Mouse (Mus musculus): ENCODE measurements at regions not wholly inside any gene's neighbourhood (a gene's known extent, or its start where the extent isn't known, plus 50 kb on each side); places are given as distances from the start of the nearest gene placed in this dataset.

- ATAC-seq (ENCODE audit: extremely low read depth, insufficient number of reproducible peaks, low FRiP score, poor library complexity, severe bottlenecking) = no peak
- no peak overlapping the region for H3K4me3 ChIP-seq (ENCODE audit: low read depth, low read length)
- no peak for TF ChIP-seq POLR2AphosphoS5 (IDR thresholded peaks at IDR 0.05; ENCODE audit: insufficient replicate concordance, low read depth, low read length)
- TF ChIP-seq TAL1 (conservative IDR thresholded peaks at IDR 0.05; ENCODE audit: low read depth, low read length) = no peak
- TF ChIP-seq CTCF (IDR thresholded peaks at IDR 0.05; ENCODE audit: low read depth, low read length) = no peak
- no peak for TF ChIP-seq GATA2 (IDR thresholded peaks at IDR 0.05; ENCODE audit: borderline replicate concordance, low read depth, low read length)
- no peak for TF ChIP-seq GATA1 (IDR thresholded peaks at IDR 0.05; ENCODE audit: borderline replicate concordance, low read length)
Measured at GRCm38 (mm10) chr1:90318502-90318901, 114.7 kb downstream of the Ackr3 start.

GRCm38 (mm10) chr1:90320518-90320917 is 116.7 kb downstream of the Ackr3 start:
- DNase-seq (ENCODE audit: low spot score) = no peak
- no peaks in the 10 kb centered on the region for H3K4me1 ChIP-seq (ENCODE audit: insufficient read depth, low read depth, low read length)
- H3K9me3 ChIP-seq (replicated peaks) = peaks cover 88% of the 10 kb centered on the region
- H3K4me3 ChIP-seq (ENCODE audit: low read depth, low read length) = no peak overlapping the region
- TF ChIP-seq CTCF (IDR thresholded peaks at IDR 0.05; ENCODE audit: low read depth, low read length) (no peak), TAL1 (conservative IDR thresholded peaks at IDR 0.05; ENCODE audit: low read depth, low read length) (no peak), GATA1 (IDR thresholded peaks at IDR 0.05; ENCODE audit: borderline replicate concordance, low read length) (no peak), GATA2 (IDR thresholded peaks at IDR 0.05; ENCODE audit: borderline replicate concordance, low read depth, low read length) (no peak), POLR2AphosphoS5 (IDR thresholded peaks at IDR 0.05; ENCODE audit: insufficient replicate concordance, low read depth, low read length) (no peak)
- no peaks in the 10 kb centered on the region for H3K36me3 ChIP-seq (replicated peaks)
- no peaks in the 10 kb centered on the region for H3K27me3 ChIP-seq (ENCODE audit: insufficient read depth, low read length)
- no peak for ATAC-seq (ENCODE audit: extremely low read depth, insufficient number of reproducible peaks, low FRiP score, poor library complexity, severe bottlenecking)

More at GRCm38 (mm10) chr1:90318502-90318901, 114.7 kb downstream of the Ackr3 start:
- Histone ChIP-seq H3K36me3 (replicated peaks) (no peaks in the 10 kb centered on the region), H3K9me3 (replicated peaks) (peaks cover 88% of the 10 kb centered on the region), H3K4me1 (ENCODE audit: insufficient read depth, low read depth, low read length) (no peaks in the 10 kb centered on the region), H3K27me3 (ENCODE audit: insufficient read depth, low read length) (no peaks in the 10 kb centered on the region)
- DNase-seq (ENCODE audit: low spot score) = no peak

GRCm38 (mm10) chr1:90321501-90321900 is 117.7 kb downstream of the Ackr3 start:
- TF ChIP-seq POLR2AphosphoS5 (IDR thresholded peaks at IDR 0.05; ENCODE audit: insufficient replicate concordance, low read depth, low read length) = no peak
- TF ChIP-seq GATA2 (IDR thresholded peaks at IDR 0.05; ENCODE audit: borderline replicate concordance, low read depth, low read length) = no peak
- TF ChIP-seq GATA1 (IDR thresholded peaks at IDR 0.05; ENCODE audit: borderline replicate concordance, low read length) = no peak
- no peak for TF ChIP-seq TAL1 (conservative IDR thresholded peaks at IDR 0.05; ENCODE audit: low read depth, low read length)
- no peak for TF ChIP-seq CTCF (IDR thresholded peaks at IDR 0.05; ENCODE audit: low read depth, low read length)
- ATAC-seq (ENCODE audit: extremely low read depth, insufficient number of reproducible peaks, low FRiP score, poor library complexity, severe bottlenecking) = no peak

GRCm38 (mm10) chr1:90327237-90327636 is 123.5 kb downstream of the Ackr3 start:
- DNase-seq (ENCODE audit: low spot score) (no peak), ATAC-seq (ENCODE audit: extremely low read depth, insufficient number of reproducible peaks, low FRiP score, poor library complexity, severe bottlenecking) (no peak)
- Histone ChIP-seq H3K9me3 (replicated peaks) (peaks cover 80% of the 10 kb centered on the region), H3K36me3 (replicated peaks) (no peaks in the 10 kb centered on the region), H3K27me3 (ENCODE audit: insufficient read depth, low read length) (no peaks in the 10 kb centered on the region), H3K4me3 (ENCODE audit: low read depth, low read length) (no peak overlapping the region), H3K4me1 (ENCODE audit: insufficient read depth, low read depth, low read length) (no peaks in the 10 kb centered on the region)
- TF ChIP-seq CTCF (IDR thresholded peaks at IDR 0.05; ENCODE audit: low read depth, low read length) (no peak), GATA2 (IDR thresholded peaks at IDR 0.05; ENCODE audit: borderline replicate concordance, low read depth, low read length) (no peak), POLR2AphosphoS5 (IDR thresholded peaks at IDR 0.05; ENCODE audit: insufficient replicate concordance, low read depth, low read length) (no peak), TAL1 (conservative IDR thresholded peaks at IDR 0.05; ENCODE audit: low read depth, low read length) (no peak), GATA1 (IDR thresholded peaks at IDR 0.05; ENCODE audit: borderline replicate concordance, low read length) (no peak)

More at GRCm38 (mm10) chr1:90321501-90321900, 117.7 kb downstream of the Ackr3 start:
- DNase-seq (ENCODE audit: low spot score) = no peak
- Histone ChIP-seq H3K4me3 (ENCODE audit: low read depth, low read length) (no peak overlapping the region), H3K36me3 (replicated peaks) (no peaks in the 10 kb centered on the region), H3K27me3 (ENCODE audit: insufficient read depth, low read length) (no peaks in the 10 kb centered on the region), H3K9me3 (replicated peaks) (peaks cover 92% of the 10 kb centered on the region), H3K4me1 (ENCODE audit: insufficient read depth, low read depth, low read length) (no peaks in the 10 kb centered on the region)

- peaks cover 82% of the 10 kb centered on the region for H3K9me3 ChIP-seq (replicated peaks)
- no peaks in the 10 kb centered on the region for H3K4me1 ChIP-seq (ENCODE audit: insufficient read depth, low read depth, low read length)
- H3K36me3 ChIP-seq (replicated peaks) = no peaks in the 10 kb centered on the region
- no peak overlapping the region for H3K4me3 ChIP-seq (ENCODE audit: low read depth, low read length)
- no peaks in the 10 kb centered on the region for H3K27me3 ChIP-seq (ENCODE audit: insufficient read depth, low read length)
- TF ChIP-seq CTCF (IDR thresholded peaks at IDR 0.05; ENCODE audit: low read depth, low read length) = no peak
- TF ChIP-seq GATA2 (IDR thresholded peaks at IDR 0.05; ENCODE audit: borderline replicate concordance, low read depth, low read length) = no peak
- no peak for TF ChIP-seq POLR2AphosphoS5 (IDR thresholded peaks at IDR 0.05; ENCODE audit: insufficient replicate concordance, low read depth, low read length)
- no peak for TF ChIP-seq TAL1 (conservative IDR thresholded peaks at IDR 0.05; ENCODE audit: low read depth, low read length)
- no peak for TF ChIP-seq GATA1 (IDR thresholded peaks at IDR 0.05; ENCODE audit: borderline replicate concordance, low read length)
- DNase-seq (ENCODE audit: low spot score) (no peak), ATAC-seq (ENCODE audit: extremely low read depth, insufficient number of reproducible peaks, low FRiP score, poor library complexity, severe bottlenecking) (no peak)
Measured at GRCm38 (mm10) chr1:90332531-90332930, 128.8 kb downstream of the Ackr3 start.

GRCm38 (mm10) chr1:90333676-90334430 is 130.1 kb downstream of the Ackr3 start:
- Histone ChIP-seq H3K9me3 (replicated peaks) (peaks cover 88% of the 10 kb centered on the region), H3K36me3 (replicated peaks) (no peaks in the 10 kb centered on the region), H3K4me3 (ENCODE audit: low read depth, low read length) (no peak overlapping the region), H3K4me1 (ENCODE audit: insufficient read depth, low read depth, low read length) (no peaks in the 10 kb centered on the region), H3K27me3 (ENCODE audit: insufficient read depth, low read length) (no peaks in the 10 kb centered on the region)
- TF ChIP-seq GATA2 (IDR thresholded peaks at IDR 0.05; ENCODE audit: borderline replicate concordance, low read depth, low read length) = no peak
- no peak for TF ChIP-seq CTCF (IDR thresholded peaks at IDR 0.05; ENCODE audit: low read depth, low read length)
- TF ChIP-seq POLR2AphosphoS5 (IDR thresholded peaks at IDR 0.05; ENCODE audit: insufficient replicate concordance, low read depth, low read length) = no peak
- TF ChIP-seq TAL1 (conservative IDR thresholded peaks at IDR 0.05; ENCODE audit: low read depth, low read length) = no peak
- TF ChIP-seq GATA1 (IDR thresholded peaks at IDR 0.05; ENCODE audit: borderline replicate concordance, low read length) = no peak
- ATAC-seq (ENCODE audit: extremely low read depth, insufficient number of reproducible peaks, low FRiP score, poor library complexity, severe bottlenecking) (no peak), DNase-seq (ENCODE audit: low spot score) (no peak)
